Mouse (Mus musculus) brain, embryonic 14.5 days (tissue): ENCODE data around the gene Fgd3.

Experiments
- CTCF ChIP-seq: fragments of 200-500 bp; IDR thresholded peaks from 2 replicates; pipeline ENCODE4 v1.5.1; 2012; ENCODE audit warnings: inconsistent platforms, mild to moderate bottlenecking, moderate library complexity, borderline replicate concordance; ENCODE audit not compliant: insufficient read depth, insufficient read length; ENCODE audit errors: extremely low read depth
- POLR2A ChIP-seq: fragments of 200-500 bp; IDR thresholded peaks from 2 replicates; pipeline ENCODE4 v1.6.1; 2012; ENCODE audit warnings: mild to moderate bottlenecking, inconsistent platforms, borderline replicate concordance; ENCODE audit not compliant: poor library complexity, insufficient read depth, insufficient read length, severe bottlenecking; ENCODE audit errors: extremely low read depth

GRCm38 (mm10) chr13:49355461-49356061, 35.5 kb upstream of the Fgd3 start:
- TF ChIP-seq POLR2A (no peak), CTCF (no peak)
